Mouse (Mus musculus) testis, adult 2 months (tissue): ENCODE results near the gene Wars2.

Experiments
- CTCF ChIP-seq: fragments of 200-500 bp; IDR thresholded peaks from 2 replicates; pipeline ENCODE4 v1.5.1; 2012; ENCODE audit warnings: low read depth, mild to moderate bottlenecking, inconsistent platforms, low read length, moderate library complexity; ENCODE audit not compliant: control insufficient read depth, insufficient read depth, insufficient replicate concordance
- POLR2A ChIP-seq: fragments of 200-500 bp; IDR thresholded peaks from 2 replicates; pipeline ENCODE4 v1.6.1; 2012; ENCODE audit warnings: low read depth, mild to moderate bottlenecking, inconsistent platforms, low read length, moderate library complexity; ENCODE audit not compliant: control insufficient read depth

DNA sequence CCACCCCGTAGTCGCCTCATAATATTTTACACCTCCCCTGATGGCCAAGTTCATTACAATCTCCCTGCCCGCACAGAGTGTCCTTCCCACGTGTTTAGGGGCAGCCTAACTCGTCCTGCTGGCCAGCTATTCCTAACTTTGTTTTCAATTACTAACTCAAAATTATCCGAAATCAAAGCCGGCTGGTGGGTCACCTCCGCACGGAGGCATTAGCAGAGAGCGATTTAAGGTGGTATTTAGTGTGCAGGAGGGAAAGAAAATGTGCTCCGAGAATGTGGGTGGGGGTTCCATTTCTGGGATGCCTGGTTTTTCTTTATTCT lies 108.6 kb downstream of the Wars2 start:
- no peak for TF ChIP-seq CTCF
- TF ChIP-seq POLR2A, result no peak
